10 mouse cellular contexts compared by ENCODE assay signal in genomic region chr6:31717531-31717930, GRCm38 (mm10).
A peak's percentile ranks its signal among the peaks of the same experiment; 100 is the strongest.
DNase-seq lines count a peak whose midpoint lies in the region; ATAC-seq and TF ChIP-seq lines count a peak whose summit lies in the region.
"Had no signal": no experiment of that assay in that cellular context is flagged by ENCODE, and none has a peak within 500 bp of the region (broad histone marks: within the 10 kb centered on the region; RNA-seq: fewer than 3 reads in every experiment).

No protein-coding gene starts in this region.

- ATAC-seq in liver, embryonic 14.5 days (ENCODE audit: insufficient read depth) = no peak
- ATAC-seq in stomach, postnatal 0 days (ENCODE audit: low FRiP score, low TSS enrichment) = peak; percentile 45; the same call in 1 of the 2 replicates
- no peak for ATAC-seq in intestine, postnatal 0 days

- H3K4me2 ChIP-seq in liver, embryonic 14.5 days (ENCODE audit: low read depth) = no peak overlapping the region
- no peak overlapping the region for H3K4me2 ChIP-seq in stomach, postnatal 0 days (replicated peaks; ENCODE audit: low read depth)
- no peak overlapping the region for H3K4me2 ChIP-seq in intestine, postnatal 0 days (replicated peaks; ENCODE audit: low read depth)
- H3K4me2 ChIP-seq: embryonic facial prominence, embryonic 15.5 days; lung, embryonic 15.5 days had no signal

- no peaks in the 10 kb centered on the region for H3K9me3 ChIP-seq in liver, embryonic 14.5 days (ENCODE audit: control insufficient read depth, low read length)
- H3K9me3 ChIP-seq in stomach, postnatal 0 days (ENCODE audit: control insufficient read depth, low read length) = no peaks in the 10 kb centered on the region
- no peaks in the 10 kb centered on the region for H3K9me3 ChIP-seq in intestine, postnatal 0 days (ENCODE audit: control insufficient read depth)
- H3K9me3 ChIP-seq: embryonic facial prominence, embryonic 15.5 days; lung, embryonic 15.5 days had no signal

- no peak for TF ChIP-seq EP300 in liver, embryonic 14.5 days (IDR thresholded peaks at IDR 0.05; ENCODE audit: low read depth)
- no peak for TF ChIP-seq EP300 in stomach, postnatal 0 days (optimal IDR thresholded peaks at IDR 0.05)

- no peak for TF ChIP-seq CTCF in liver, embryonic 14.5 days (IDR thresholded peaks at IDR 0.05; ENCODE audit: low read depth)
- TF ChIP-seq CTCF in stomach, postnatal 0 days (IDR thresholded peaks at IDR 0.05; ENCODE audit: low read depth) = no peak
- TF ChIP-seq CTCF in intestine, postnatal 0 days (IDR thresholded peaks at IDR 0.05; ENCODE audit: low read depth) = no peak

- H3K27me3 ChIP-seq in liver, embryonic 14.5 days (ENCODE audit: control insufficient read depth, insufficient read depth, low read length) = no peaks in the 10 kb centered on the region
- no peaks in the 10 kb centered on the region for H3K27me3 ChIP-seq in stomach, postnatal 0 days (ENCODE audit: control insufficient read depth, insufficient read depth, low read length)
- H3K27me3 ChIP-seq in intestine, postnatal 0 days (replicated peaks; ENCODE audit: control insufficient read depth, insufficient read depth, low read length) = no peaks in the 10 kb centered on the region
- H3K27me3 ChIP-seq: embryonic facial prominence, embryonic 15.5 days; lung, embryonic 15.5 days had no signal

- H3K4me3 ChIP-seq in liver, embryonic 14.5 days (ENCODE audit: insufficient read depth in 1 of 2, low read depth in 2 of 2, low read length in 2 of 2) = no peak overlapping the region
- H3K4me3 ChIP-seq in stomach, postnatal 0 days (ENCODE audit: low read depth, low read length) = no peak overlapping the region
- no peak overlapping the region for H3K4me3 ChIP-seq in intestine, postnatal 0 days (ENCODE audit: low read depth, low read length)
- H3K4me3 ChIP-seq: embryonic facial prominence, embryonic 15.5 days; lung, embryonic 15.5 days had no signal

- WGBS in liver, embryonic 14.5 days (ENCODE audit: insufficient replicate concordance) = 19% methylated on average over 12 of the region's 12 CpGs
- WGBS in stomach, postnatal 0 days = 24% methylated on average over 12 of the region's 12 CpGs
- WGBS in intestine, postnatal 0 days = 20% methylated on average over 12 of the region's 12 CpGs

- intact Hi-C loops in heart, postnatal 36 days (cut with DNase I) = no loop called here

- no peak overlapping the region for H3K27ac ChIP-seq in liver, embryonic 14.5 days
- H3K27ac ChIP-seq in stomach, postnatal 0 days (replicated peaks) = no peak overlapping the region
- H3K27ac ChIP-seq in intestine, postnatal 0 days (ENCODE audit: low read depth, low read length) = no peak overlapping the region
- H3K27ac ChIP-seq: embryonic facial prominence, embryonic 15.5 days; lung, embryonic 15.5 days had no signal

- DNase-seq in thymus, postnatal 14 days = peak; percentile 7
- DNase-seq in thymus, adult 18-20 months = no peak
- peak; percentile 12 to 36 for DNase-seq in adrenal gland, postnatal 4 days (ENCODE audit: low spot score in 2 of 2)
- DNase-seq in heart, postnatal 36 days = peak; percentile 10 to 14
- DNase-seq in liver, embryonic 14.5 days (ENCODE audit: low read depth in 3 of 3, low spot score in 3 of 3) = peak in 2 of 3 experiments; percentile 1 to 7
- DNase-seq in stomach, postnatal 0 days (ENCODE audit: low spot score) = peak; percentile 61
- DNase-seq in spleen, postnatal 4 days (ENCODE audit: low spot score in 2 of 2) = no peak

- no peaks in the 10 kb centered on the region for H3K36me3 ChIP-seq in liver, embryonic 14.5 days (replicated peaks; ENCODE audit: control insufficient read depth, insufficient read depth, low read depth)
- no peaks in the 10 kb centered on the region for H3K36me3 ChIP-seq in stomach, postnatal 0 days (ENCODE audit: control insufficient read depth, insufficient read depth, low read length)
- H3K36me3 ChIP-seq in intestine, postnatal 0 days (ENCODE audit: control insufficient read depth, insufficient read depth) = no peaks in the 10 kb centered on the region
- H3K36me3 ChIP-seq: embryonic facial prominence, embryonic 15.5 days; lung, embryonic 15.5 days had no signal

- H3K9ac ChIP-seq in liver, embryonic 14.5 days (replicated peaks) = no peak overlapping the region
- H3K9ac ChIP-seq in stomach, postnatal 0 days (ENCODE audit: low read length) = no peak overlapping the region
- H3K9ac ChIP-seq in intestine, postnatal 0 days (ENCODE audit: low read depth, low read length) = no peak overlapping the region
- H3K9ac ChIP-seq: embryonic facial prominence, embryonic 15.5 days; lung, embryonic 15.5 days had no signal

- H3K4me1 ChIP-seq in liver, embryonic 14.5 days (replicated peaks; ENCODE audit: control insufficient read depth in 2 of 2, insufficient read depth in 2 of 2, low read length in 1 of 2) = no peaks in the 10 kb centered on the region
- no peaks in the 10 kb centered on the region for H3K4me1 ChIP-seq in stomach, postnatal 0 days (replicated peaks; ENCODE audit: control insufficient read depth, insufficient read depth)
- H3K4me1 ChIP-seq in intestine, postnatal 0 days (replicated peaks; ENCODE audit: control insufficient read depth, insufficient read depth, low read length) = no peaks in the 10 kb centered on the region
- H3K4me1 ChIP-seq: embryonic facial prominence, embryonic 15.5 days; lung, embryonic 15.5 days had no signal

Comparison
In these comparisons a context has a peak if more than half of its experiments do, and no peak if none do; other contexts are left out.
1. DNase-seq: peak in thymus, postnatal 14 days (single experiment), adrenal gland, postnatal 4 days (2 of 2), heart, postnatal 36 days (2 of 2), liver, embryonic 14.5 days (2 of 3) and stomach, postnatal 0 days (single experiment); none in thymus, adult 18-20 months (0 of 2) and spleen, postnatal 4 days (0 of 2).